Mouse (Mus musculus) megakaryocyte, embryonic 14.5 days (primary cell): ENCODE results near the gene Sntb2.

ENCODE experiments used
- FLI1 ChIP-seq: IDR thresholded peaks from 2 replicates; pipeline ENCODE4 v1.6.1; 2012; ENCODE audit warnings: low read length, inconsistent platforms, mixed read lengths
- GATA1 ChIP-seq: IDR thresholded peaks from 3 replicates; pipeline ENCODE4 v1.6.1; 2012; ENCODE audit warnings: mixed read lengths, low read length, inconsistent platforms, borderline replicate concordance

- TF ChIP-seq GATA1 (no peak), FLI1 (no peak)
Observed at GRCm38 (mm10) chr8:106944756-106945155, 9.2 kb downstream of the Sntb2 start.
